Mouse (Mus musculus) cerebellum, adult 2 months (tissue): Measurements from ENCODE around the gene Bcas3.

ENCODE experiments used
- CTCF ChIP-seq: fragments of 200-500 bp; IDR thresholded peaks from 2 replicates; pipeline ENCODE4 v1.5.1; 2011; ENCODE audit warnings: low read depth, mild to moderate bottlenecking, control low read depth, low read length, moderate library complexity, borderline replicate concordance; ENCODE audit not compliant: insufficient read depth
- POLR2A ChIP-seq: fragments of 200-500 bp; IDR thresholded peaks from 2 replicates; pipeline ENCODE4 v1.6.1; 2011; ENCODE audit warnings: low read length, control low read depth, borderline replicate concordance; ENCODE audit not compliant: insufficient read depth

GRCm38 (mm10) chr11:85412319-85412718 lies 59.4 kb downstream of the Bcas3 start:
- TF ChIP-seq CTCF, result no peak
- no peak for TF ChIP-seq POLR2A
